Mouse (Mus musculus) ES-Bruce4 (cell line): ENCODE results near the gene Ttc7b.

ENCODE experiments used
- CTCF ChIP-seq: IDR thresholded peaks from one replicate; pipeline ENCODE4 v1.8.1; 2011; ENCODE audit warnings: low read depth, low read length
- EP300 ChIP-seq: IDR thresholded peaks from 2 replicates; pipeline ENCODE4 v1.6.1; 2011; ENCODE audit warnings: low read depth, low read length; ENCODE audit not compliant: insufficient read depth
- POLR2A ChIP-seq: IDR thresholded peaks from one replicate; pipeline ENCODE4 v1.8.1; 2011; ENCODE audit warnings: low read length; ENCODE audit not compliant: insufficient read depth

GRCm38 (mm10) chr12:100501261-100501660 is 19.4 kb downstream of the Ttc7b start:
- TF ChIP-seq CTCF (no peak), POLR2A (no peak), EP300 (no peak)
